Mouse (Mus musculus) bone marrow macrophage, adult 2 months (primary cell): Measurements from ENCODE around the gene Galnt15. TPM values are rescaled to one million over a fixed set of nuclear protein-coding genes. Genes with fewer than 3 reads are reported as not detected.

Source experiments
- H3K27ac ChIP-seq: 2 replicates; pipeline ENCODE4 v1.5.1; 2012; ENCODE audit warnings: low read depth, low read length; ENCODE audit not compliant: insufficient read depth
- H3K4me1 ChIP-seq: 2 replicates; pipeline ENCODE4 v1.6.1; 2012; ENCODE audit warnings: low read length; ENCODE audit not compliant: control insufficient read depth, insufficient read depth
- H3K4me3 ChIP-seq: 2 replicates; pipeline ENCODE4 v1.5.1; 2012; ENCODE audit warnings: mild to moderate bottlenecking, low read length, moderate library complexity; ENCODE audit not compliant: insufficient read depth
- CTCF ChIP-seq: IDR thresholded peaks from 2 replicates; pipeline ENCODE4 v1.5.1; 2012; ENCODE audit warnings: low read depth, mild to moderate bottlenecking, low read length, moderate library complexity
- POLR2A ChIP-seq: IDR thresholded peaks from 2 replicates; pipeline ENCODE4 v1.6.1; 2012; ENCODE audit warnings: mild to moderate bottlenecking, low read depth, low read length, borderline replicate concordance
- polyA plus RNA-seq: library from polyadenylated mRNA; stranded (reverse); fragments of >200 nt; gene quantifications from 2 replicates; pipeline ENCODE4 v1.2.4, GENCODE M21; 2012; ENCODE audit not compliant: missing spikeins, insufficient read depth, insufficient read length

Gene Galnt15
- polyA plus RNA-seq, 1 experiment, result not detected

DNA sequence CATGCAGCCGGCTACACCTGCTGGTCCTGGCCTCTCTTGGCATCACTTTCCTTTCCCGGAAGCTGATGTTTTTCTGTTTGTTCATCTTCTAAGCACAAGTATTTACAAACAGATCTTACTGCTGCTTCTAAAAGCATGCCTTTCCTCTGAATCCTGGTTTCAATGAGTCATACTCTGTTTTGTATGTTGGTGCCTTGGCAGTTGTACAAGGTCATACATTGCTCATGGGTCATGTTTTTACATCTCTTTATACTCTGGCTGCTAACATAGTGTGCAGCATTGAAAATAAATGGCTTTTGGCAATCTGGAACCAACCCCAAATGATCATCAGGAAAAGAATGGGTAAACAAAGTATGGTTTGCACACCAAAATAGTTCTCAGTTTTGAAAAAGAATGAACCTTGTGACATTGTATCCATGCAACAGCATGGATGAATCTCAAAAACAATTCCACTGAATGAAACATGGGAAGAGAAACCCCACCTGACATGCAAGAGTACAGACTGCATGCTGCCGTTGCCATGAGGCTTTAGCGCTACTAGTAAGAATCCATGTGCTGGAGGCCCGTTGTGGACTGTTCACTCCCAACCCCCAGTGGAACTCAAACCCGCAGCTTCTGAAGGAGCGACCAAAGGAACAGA is 13.5 kb upstream of the Galnt15 start:
- Histone ChIP-seq H3K27ac (no peak overlapping the region), H3K4me1 (0 out of 2 replicates have a peak, but pooled peaks cover 2% of the 10 kb centered on the region), H3K4me3 (no peak overlapping the region)
- TF ChIP-seq CTCF (no peak), POLR2A (no peak)

DNA sequence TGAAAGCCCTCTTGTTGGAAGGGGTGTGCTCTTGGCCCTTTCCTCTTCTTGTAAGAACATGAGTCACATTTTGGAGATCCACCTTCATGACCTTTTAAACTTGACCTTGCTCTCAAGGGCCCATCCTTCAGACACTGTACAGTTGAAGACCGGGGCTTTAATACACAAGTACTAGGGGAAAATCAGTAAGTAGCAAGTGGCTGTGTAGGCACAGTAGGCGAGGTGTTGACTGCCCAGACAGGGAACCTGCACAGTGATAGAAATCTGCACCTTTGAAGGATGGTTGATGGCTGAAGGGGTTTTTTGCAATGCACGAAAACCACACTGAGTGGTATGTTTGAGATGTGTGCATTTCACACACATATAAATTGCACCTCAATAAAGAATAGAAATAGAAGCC is 12.3 kb upstream of the Galnt15 start:
- Histone ChIP-seq H3K27ac (no peak overlapping the region), H3K4me1 (0 out of 2 replicates have a peak, but pooled peaks cover 2% of the 10 kb centered on the region), H3K4me3 (no peak overlapping the region)
- TF ChIP-seq CTCF, result no peak
- no peak for TF ChIP-seq POLR2A

DNA sequence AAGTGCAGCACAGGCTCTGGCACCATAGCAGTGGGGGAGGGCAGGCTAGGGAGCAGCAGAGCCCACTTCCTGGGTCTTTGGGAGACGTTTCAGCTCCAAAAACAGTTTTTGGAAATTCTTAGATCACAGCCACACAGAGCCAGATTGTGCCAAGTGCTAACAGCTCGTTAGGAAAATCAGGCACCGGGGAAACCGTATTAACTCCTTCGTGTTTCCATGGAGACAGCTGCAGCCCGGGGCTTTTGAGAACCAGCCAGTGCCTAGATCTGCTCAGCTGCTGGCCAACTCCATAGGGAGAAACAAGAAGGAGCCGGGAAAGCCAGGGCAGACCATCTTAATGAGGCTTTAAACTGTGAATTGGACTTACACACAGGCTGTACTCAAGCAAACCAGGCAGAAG is 11.9 kb upstream of the Galnt15 start:
- no peak overlapping the region for H3K4me3 ChIP-seq
- no peaks in the 10 kb centered on the region for H3K4me1 ChIP-seq
- no peak for TF ChIP-seq POLR2A
- TF ChIP-seq CTCF, result no peak
- H3K27ac ChIP-seq, result no peak overlapping the region

DNA sequence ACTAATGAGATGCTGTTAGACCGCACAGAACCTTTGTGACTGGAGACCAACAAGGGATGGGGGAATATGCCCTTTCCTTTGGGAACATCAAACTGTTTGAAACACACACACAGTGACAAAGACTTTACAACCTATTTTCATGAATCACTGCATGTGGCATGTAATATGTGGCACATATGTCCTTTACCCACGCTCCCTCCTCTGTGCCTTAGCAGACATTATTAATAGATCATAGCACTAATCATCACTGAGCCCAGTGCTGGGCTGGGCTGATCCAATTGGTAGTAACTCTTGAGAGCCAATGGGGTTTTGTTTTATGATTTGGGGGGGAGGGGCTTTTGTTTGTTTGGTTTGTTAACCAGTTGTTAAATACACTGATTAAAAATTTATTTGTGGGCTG is 11.3 kb upstream of the Galnt15 start:
- Histone ChIP-seq H3K4me3 (no peak overlapping the region), H3K4me1 (no peaks in the 10 kb centered on the region), H3K27ac (no peak overlapping the region)
- TF ChIP-seq CTCF, result no peak
- no peak for TF ChIP-seq POLR2A

DNA sequence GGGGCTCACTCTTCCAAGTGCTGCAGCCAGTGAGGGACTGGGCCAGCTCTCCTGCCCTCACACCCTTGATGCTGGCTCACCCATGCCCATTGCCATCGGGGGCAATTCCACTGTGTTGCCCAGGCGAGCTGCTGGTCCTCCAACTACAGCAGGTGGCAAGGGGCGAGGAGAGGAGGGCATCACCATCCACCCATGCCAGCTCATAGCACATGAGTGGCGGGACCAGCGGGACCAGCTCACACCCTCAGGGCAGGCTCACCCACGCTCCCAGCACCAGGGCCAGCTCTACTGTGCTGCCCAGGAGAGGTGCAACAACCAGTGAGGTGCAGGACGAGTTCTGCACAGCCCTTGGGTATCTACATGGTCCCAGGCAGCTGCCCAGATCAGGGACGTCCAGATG is 9.7 kb upstream of the Galnt15 start:
- Histone ChIP-seq H3K4me1 (no peaks in the 10 kb centered on the region), H3K27ac (no peak overlapping the region), H3K4me3 (no peak overlapping the region)
- TF ChIP-seq CTCF (no peak), POLR2A (no peak)

DNA sequence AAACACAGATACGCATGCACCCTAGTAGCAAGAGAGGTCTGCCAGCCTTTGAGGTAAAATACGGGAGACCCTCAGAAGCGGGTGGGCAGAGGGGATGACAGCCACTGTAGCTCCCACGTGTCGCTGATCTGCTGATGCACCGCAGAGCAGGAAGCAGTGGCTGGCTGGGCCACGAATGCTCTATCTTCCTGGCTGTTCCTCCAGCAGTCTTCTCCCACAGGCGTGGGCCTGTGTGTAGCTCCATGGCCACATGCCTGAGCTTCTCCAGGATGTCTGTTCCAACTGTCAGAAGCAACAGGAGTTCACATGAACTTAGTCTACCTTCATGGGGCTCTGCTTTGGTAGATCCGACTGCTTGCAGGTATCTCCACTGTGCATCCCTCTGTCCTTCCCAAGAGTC is 6.8 kb upstream of the Galnt15 start:
- TF ChIP-seq POLR2A, result no peak
- TF ChIP-seq CTCF, result no peak
- H3K4me1 ChIP-seq, result no peaks in the 10 kb centered on the region
- H3K4me3 ChIP-seq, result no peak overlapping the region
- no peak overlapping the region for H3K27ac ChIP-seq

DNA sequence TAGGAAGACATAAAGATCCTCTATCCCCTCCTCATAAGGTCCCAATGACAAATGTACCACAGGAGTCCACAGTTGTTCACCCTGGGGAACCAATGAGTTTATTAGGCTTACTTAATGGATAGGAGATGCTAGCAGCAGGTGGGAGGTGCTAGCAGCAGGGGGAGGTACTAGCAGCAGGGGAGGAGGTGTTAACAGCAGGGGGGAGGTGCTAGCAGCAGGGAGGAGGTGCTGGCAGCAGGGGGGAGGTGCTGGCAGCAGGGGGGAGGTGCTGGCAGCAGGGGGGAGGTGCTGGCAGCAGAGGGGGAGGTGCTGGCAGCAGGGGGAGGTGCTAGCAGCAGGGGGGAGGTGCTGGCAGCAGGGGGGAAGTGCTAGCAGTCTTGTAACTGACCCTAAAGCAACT is 6.3 kb upstream of the Galnt15 start:
- H3K27ac ChIP-seq, result no peak overlapping the region
- H3K4me3 ChIP-seq, result no peak overlapping the region
- no peaks in the 10 kb centered on the region for H3K4me1 ChIP-seq
- TF ChIP-seq POLR2A (no peak), CTCF (no peak)

DNA sequence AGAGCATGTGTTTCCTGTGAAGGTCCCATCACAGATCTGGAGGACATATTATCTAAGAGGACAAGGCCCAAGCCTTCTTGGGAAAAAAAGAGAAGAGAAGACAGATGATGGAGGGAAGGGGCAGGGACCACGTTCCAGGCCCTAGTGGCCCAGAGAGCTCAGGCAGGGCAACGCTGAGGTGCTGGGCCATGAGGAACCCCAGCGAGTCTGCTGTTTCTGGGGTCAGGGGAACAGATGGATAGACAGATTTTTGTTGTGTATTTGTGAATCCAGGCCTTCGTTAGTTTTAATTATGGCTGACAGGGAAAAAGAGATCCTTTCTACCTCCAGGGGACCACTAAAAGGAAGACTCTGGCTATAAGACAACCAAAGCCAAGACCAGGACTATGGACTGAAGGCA is 4.9 kb upstream of the Galnt15 start:
- no peak overlapping the region for H3K27ac ChIP-seq
- H3K4me1 ChIP-seq, result no peaks in the 10 kb centered on the region
- no peak overlapping the region for H3K4me3 ChIP-seq
- TF ChIP-seq CTCF (no peak), POLR2A (no peak)

DNA sequence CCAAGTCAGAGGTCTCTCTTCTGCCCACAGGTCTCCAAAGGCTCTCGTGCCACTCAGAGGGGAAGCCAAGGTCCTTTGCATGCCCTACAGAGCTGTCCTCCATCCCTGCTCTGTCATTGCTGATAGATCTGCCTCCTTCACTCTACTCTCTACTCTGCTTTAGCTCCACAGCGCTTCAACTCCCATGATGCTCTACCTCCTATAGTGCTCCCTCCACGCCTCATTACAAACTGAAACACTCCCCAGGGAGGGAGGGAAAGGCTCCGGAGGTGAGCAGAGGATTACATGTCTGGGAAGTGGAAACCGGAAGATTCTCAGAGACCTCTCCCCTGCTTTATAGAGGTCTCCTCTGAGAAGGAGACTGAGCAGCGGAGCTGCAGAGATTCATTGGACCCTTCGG is 1.6 kb upstream of the Galnt15 start:
- Histone ChIP-seq H3K4me3 (no peak overlapping the region), H3K27ac (no peak overlapping the region), H3K4me1 (no peaks in the 10 kb centered on the region)
- TF ChIP-seq CTCF (no peak), POLR2A (no peak)

DNA sequence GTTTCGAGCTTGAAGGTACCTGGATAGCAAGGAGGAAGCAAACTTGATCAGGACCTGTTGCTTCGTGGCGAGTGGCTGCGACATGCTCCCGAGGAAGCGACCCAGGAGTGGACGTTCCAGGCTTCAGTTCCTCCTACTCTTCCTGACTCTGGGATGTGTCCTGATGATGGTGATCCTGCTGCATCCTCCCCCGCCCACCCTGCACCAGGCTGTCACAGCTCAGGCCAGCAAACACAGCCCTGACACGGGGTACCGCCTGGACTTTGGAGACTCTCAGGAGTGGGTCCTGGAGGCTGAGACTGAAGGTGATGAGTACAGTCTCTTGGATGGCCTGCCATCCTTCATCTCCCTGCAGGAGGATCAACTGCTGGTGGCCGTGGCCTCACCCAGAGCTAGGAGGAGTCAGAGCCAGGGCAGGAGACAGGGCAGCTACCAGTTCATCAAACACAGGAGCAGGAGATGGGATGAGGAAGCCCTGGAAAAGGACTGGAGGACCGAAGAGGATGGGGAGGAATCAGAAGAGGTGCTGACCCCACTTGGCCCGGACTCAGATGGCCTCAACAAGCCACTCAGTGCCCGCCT is 713 bp downstream of the Galnt15 start:
- no peak overlapping the region for H3K27ac ChIP-seq
- no peak overlapping the region for H3K4me3 ChIP-seq
- no peak for TF ChIP-seq CTCF
- TF ChIP-seq POLR2A, result no peak
- no peaks in the 10 kb centered on the region for H3K4me1 ChIP-seq

DNA sequence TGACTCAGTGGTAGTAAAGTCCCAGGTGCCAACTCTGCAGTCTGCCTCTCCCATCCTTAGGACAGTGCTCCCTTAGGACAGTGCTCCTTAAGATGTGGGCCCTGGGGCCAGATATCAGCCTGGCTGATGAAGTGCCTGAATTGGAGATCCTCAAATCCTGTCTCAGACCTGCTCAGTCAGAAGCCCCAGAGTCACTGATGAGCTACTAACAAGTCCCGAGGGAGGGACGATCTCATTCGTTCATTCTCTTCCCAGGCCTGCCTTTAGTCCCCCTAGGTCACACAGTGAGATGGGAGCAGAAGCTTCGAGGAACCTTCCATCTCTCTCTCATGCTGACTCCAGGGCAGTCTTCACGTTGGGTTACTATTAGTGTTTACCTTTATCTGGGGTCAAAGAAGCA is 1.3 kb downstream of the Galnt15 start:
- no peaks in the 10 kb centered on the region for H3K4me1 ChIP-seq
- H3K27ac ChIP-seq, result no peak overlapping the region
- TF ChIP-seq CTCF, result no peak
- TF ChIP-seq POLR2A, result no peak
- no peak overlapping the region for H3K4me3 ChIP-seq
